Mouse (Mus musculus) E14TG2a.4 (cell line): ENCODE measurements at regions not wholly inside any gene's neighbourhood (a gene's known extent, or its start where the extent isn't known, plus 50 kb on each side); places are given as distances from the start of the nearest gene placed in this dataset.

ENCODE experiments used
- H3K27me3 ChIP-seq: 2 replicates; pipeline ENCODE4 v1.6.1; 2014; ENCODE audit warnings: low read length, control low read depth; ENCODE audit not compliant: insufficient read depth
- H3K36me3 ChIP-seq: 2 replicates; pipeline ENCODE4 v1.6.1; 2014; ENCODE audit warnings: low read length, control low read depth; ENCODE audit not compliant: insufficient read depth
- H3K4me1 ChIP-seq: replicated peaks from 2 replicates; pipeline ENCODE4 v1.6.1; 2014; ENCODE audit warnings: low read depth, low read length, control low read depth
- H3K4me3 ChIP-seq: replicated peaks from 2 replicates; pipeline ENCODE4 v1.5.1; 2014; ENCODE audit warnings: mild to moderate bottlenecking, low read length
- H3K9me3 ChIP-seq: 2 replicates; pipeline ENCODE4 v1.6.1; 2014; ENCODE audit warnings: low read length, control low read depth
- CTCF ChIP-seq: conservative IDR thresholded peaks from 2 replicates; pipeline ENCODE4 v1.5.1; 2014; ENCODE audit warnings: low read length
- NANOG ChIP-seq: IDR thresholded peaks from 2 replicates; pipeline ENCODE4 v1.6.1; 2014; ENCODE audit warnings: borderline replicate concordance, low read length, mixed read lengths
- POU5F1 ChIP-seq: IDR thresholded peaks from 2 replicates; pipeline ENCODE4 v1.6.1; 2014; ENCODE audit warnings: low read length, borderline replicate concordance

- H3K4me3 ChIP-seq = no peak overlapping the region
- H3K9me3 ChIP-seq = peaks cover 13% of the 10 kb centered on the region
- no peaks in the 10 kb centered on the region for H3K36me3 ChIP-seq
- TF ChIP-seq POU5F1 (no peak), NANOG (no peak), CTCF (no peak)
- H3K4me1 ChIP-seq = peaks cover 5% of the 10 kb centered on the region
- peaks cover 18% of the 10 kb centered on the region for H3K27me3 ChIP-seq
Measured at GRCm38 (mm10) chr5:139612676-139613075, 69.4 kb downstream of the Uncx start.

DNA sequence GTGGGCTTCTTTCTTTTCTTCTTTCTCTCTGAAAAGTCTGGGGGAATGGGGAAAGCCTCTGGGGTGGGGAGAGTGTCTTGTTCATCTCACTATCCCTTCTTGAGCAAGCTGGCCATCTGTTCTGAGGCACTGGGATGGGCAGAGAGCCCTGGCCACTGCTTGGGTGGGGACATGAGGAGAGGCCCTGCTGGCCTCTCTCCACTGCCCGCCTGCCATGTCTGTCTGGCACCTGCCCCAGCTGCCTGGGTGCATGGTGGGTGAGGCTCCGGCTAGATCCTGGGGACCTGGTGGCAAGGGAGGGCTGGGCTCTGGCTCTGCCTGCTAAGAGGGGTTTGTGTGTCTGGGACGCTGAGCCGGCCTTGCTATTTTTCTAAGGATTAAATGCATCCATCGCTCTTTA is 70.3 kb downstream of the Uncx start:
- Histone ChIP-seq H3K9me3 (peaks cover 13% of the 10 kb centered on the region), H3K4me3 (no peak overlapping the region), H3K27me3 (peaks cover 26% of the 10 kb centered on the region), H3K36me3 (no peaks in the 10 kb centered on the region), H3K4me1 (peaks cover 10% of the 10 kb centered on the region)
- TF ChIP-seq NANOG (no peak), CTCF (no peak), POU5F1 (no peak)

DNA sequence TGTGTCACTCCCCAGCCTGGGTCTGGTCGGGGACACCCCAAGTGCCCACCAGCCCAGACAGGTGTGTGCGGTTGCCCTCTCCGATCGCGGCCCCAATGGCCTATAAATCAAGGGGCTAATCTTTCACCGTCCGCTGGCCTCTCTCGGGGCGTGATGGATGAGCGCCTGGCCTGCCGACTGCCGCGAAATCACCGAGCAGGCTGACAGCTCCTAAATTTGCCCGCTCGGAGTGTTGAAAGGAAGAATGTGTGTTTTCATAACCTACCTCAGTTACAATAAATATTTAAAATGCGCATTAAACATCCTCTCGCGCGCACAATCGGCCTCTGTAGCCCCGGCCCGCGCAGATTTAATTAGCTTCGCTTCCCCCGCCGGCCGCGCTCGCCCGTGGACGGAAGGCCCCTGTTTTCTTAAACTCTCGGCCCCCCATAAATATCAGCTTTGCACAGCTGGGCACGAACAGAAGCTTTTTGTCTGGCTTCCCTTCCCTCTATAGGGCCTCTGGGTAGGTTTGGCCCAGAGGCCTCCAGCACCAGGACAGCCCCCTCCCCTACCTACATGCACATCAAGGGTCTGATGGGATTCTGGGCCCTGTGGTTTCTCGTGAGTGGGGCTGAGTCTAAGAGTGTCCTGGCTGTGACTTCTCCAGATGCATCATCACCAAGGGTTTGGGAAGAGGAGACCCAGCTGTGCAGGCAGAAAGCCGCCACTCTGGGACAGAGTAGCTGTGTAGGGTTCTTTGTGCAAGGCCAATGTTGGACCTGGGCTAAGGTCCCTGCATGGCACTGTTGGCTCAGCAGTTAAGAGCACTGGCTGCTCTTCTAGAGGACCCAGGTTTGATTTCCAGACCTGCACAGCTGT is 76.2 kb downstream of the Uncx start:
- H3K9me3 ChIP-seq = no peaks in the 10 kb centered on the region
- no peaks in the 10 kb centered on the region for H3K36me3 ChIP-seq
- H3K27me3 ChIP-seq = peaks cover 37% of the 10 kb centered on the region
- no peak for TF ChIP-seq NANOG
- peak overlapping the region; percentile 52 for H3K4me3 ChIP-seq
- H3K4me1 ChIP-seq = peaks cover 16% of the 10 kb centered on the region

GRCm38 (mm10) chr5:139625871-139626460 is 82.7 kb downstream of the Uncx start:
- 0 out of 2 replicates have a peak, but pooled peaks cover 5% of the 10 kb centered on the region for H3K4me1 ChIP-seq
- H3K27me3 ChIP-seq = peaks cover 31% of the 10 kb centered on the region
- H3K4me3 ChIP-seq = 0 out of 2 replicates have a peak overlapping the region, but pooled peaks have one; percentile 20
- no peak for TF ChIP-seq CTCF
- TF ChIP-seq POU5F1 = no peak
- TF ChIP-seq NANOG = no peak
- no peaks in the 10 kb centered on the region for H3K9me3 ChIP-seq
- H3K36me3 ChIP-seq = no peaks in the 10 kb centered on the region

DNA sequence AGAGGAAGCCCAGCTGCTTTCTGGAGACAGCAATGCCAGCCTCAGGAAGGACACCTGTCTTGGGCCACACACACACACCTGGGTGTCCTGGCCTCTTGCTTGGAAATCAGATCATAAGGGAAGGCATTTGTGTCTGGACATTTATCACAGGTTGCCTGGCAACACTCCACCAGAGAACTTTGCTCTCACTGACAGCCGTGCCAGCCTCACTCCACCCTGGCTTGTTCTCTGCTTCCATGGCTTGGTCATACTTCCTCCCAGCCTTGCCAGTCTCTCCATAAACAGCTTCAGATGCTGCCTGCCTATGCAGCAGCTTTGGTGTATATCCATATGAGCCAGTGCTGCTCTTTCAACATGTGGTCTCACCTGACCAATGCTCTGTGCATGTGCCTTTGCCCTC is 84.3 kb downstream of the Uncx start:
- 0 out of 2 replicates have a peak, but pooled peaks cover 5% of the 10 kb centered on the region for H3K4me1 ChIP-seq
- TF ChIP-seq POU5F1 = no peak
- no peak for TF ChIP-seq CTCF
- TF ChIP-seq NANOG = no peak
- H3K27me3 ChIP-seq = peaks cover 31% of the 10 kb centered on the region
- H3K36me3 ChIP-seq = no peaks in the 10 kb centered on the region
- no peaks in the 10 kb centered on the region for H3K9me3 ChIP-seq
- H3K4me3 ChIP-seq = no peak overlapping the region

- Histone ChIP-seq H3K27me3 (peaks cover 20% of the 10 kb centered on the region), H3K4me1 (no peaks in the 10 kb centered on the region), H3K9me3 (no peaks in the 10 kb centered on the region), H3K36me3 (no peaks in the 10 kb centered on the region), H3K4me3 (no peak overlapping the region)
- TF ChIP-seq NANOG (no peak), POU5F1 (no peak), CTCF (no peak)
Measured at GRCm38 (mm10) chr5:139637028-139637427, 93.7 kb downstream of the Uncx start.

DNA sequence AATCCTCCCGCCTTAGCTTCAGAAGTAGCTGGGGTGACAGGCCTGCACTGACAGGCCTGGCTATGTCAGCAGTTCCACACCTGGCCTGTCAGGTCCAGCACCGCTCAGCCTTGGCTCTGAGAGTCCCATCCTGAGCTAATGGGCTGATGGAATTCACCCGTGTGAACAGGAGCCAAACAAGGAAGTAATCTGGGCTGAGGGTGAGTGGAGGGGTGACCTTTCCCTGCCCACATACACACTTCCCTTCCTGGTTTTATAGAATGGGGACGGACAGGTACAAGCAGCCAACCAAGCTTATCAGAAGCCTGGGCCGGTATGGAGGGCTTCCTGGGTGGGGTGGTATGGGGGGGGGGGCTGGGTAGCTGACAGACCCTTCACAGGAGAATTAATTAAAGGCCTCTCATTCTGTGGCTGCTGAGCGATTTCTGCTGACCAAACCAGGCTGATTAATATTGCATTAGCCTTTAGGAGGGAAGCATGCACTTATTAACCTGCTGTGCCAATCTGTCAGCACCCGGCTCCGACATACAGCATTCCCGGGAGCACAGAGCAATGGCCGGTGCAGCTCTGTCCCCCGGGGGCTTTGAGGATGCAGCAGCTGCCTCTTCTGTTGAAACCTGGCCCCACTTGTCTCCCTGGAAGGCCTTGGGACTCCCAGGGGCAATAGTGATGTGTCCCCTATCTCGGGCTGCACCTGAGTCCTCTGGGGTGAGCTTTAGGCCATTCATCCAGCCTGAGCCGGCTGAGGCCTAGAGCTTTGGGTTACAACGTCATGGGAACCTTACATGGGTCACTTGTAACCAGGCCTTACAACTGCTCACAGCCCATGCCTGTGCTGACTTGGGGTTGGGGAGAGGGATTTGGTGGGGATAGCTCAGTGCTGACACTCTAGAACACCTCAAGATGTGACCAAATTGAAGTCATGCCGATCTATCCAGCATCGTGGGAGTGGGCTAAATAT is 95.2 kb downstream of the Micall2 start:
- no peaks in the 10 kb centered on the region for H3K4me1 ChIP-seq
- peaks cover 52% of the 10 kb centered on the region for H3K27me3 ChIP-seq
- no peak overlapping the region for H3K4me3 ChIP-seq
- H3K36me3 ChIP-seq = no peaks in the 10 kb centered on the region
- TF ChIP-seq POU5F1 (no peak), NANOG (no peak), CTCF (no peak)
- no peaks in the 10 kb centered on the region for H3K9me3 ChIP-seq

- peaks cover 10% of the 10 kb centered on the region for H3K4me1 ChIP-seq
- TF ChIP-seq NANOG (no peak), POU5F1 (no peak), CTCF (no peak)
- H3K4me3 ChIP-seq = no peak overlapping the region
- H3K9me3 ChIP-seq = no peaks in the 10 kb centered on the region
- peaks cover 77% of the 10 kb centered on the region for H3K27me3 ChIP-seq
- no peaks in the 10 kb centered on the region for H3K36me3 ChIP-seq
Measured at GRCm38 (mm10) chr5:139644816-139645215, 91.3 kb downstream of the Micall2 start.
